Mouse (Mus musculus) retina, embryonic 14.5 days (tissue): Measurements from ENCODE around the gene Foxa1.

Experiments
- DNase-seq: peaks from one replicate; pipeline ENCODE4 v3.0.0-alpha.2; 2015; ENCODE audit warnings: low spot score

The Foxa1 gene

DNA sequence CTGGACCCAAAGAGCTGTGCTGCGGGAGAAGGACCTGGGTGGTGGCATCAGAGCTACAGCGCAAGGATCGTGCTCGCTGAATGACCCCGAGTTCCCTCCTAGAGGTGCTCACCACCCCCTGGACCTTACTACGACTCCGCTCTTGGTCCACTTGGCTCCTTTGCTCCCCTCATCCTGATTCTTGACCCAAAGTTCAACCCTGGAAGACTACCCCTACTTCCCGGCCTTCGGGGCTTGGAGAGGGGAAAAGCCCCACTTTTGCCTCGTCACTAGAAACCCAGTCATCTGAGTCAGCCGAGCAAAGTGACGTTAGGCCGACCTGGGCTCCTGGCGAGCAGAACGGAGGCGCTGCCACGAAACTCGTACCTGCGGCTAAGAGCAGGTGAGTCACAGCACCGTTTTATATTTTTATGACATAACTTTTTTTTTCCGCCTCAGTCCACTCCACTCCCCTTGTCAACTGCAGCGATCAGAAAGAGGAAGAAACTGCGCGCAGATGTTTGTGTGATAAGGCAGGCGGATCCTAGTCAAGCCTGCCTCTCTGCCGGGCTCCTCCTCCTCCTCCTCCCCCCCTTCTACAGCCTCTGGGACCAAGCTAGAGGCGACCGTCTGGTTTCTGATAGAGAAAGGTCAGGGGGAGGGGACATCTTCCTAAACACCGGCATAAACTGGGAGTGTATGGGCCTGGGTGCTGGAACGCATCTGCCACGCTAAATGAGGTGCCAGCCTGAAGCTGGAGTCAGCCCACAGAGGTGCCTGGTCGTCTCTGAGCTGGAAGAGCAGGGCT lies at the start of gene Foxa1:
Gene Foxa1 (minus strand): TSS at position 502 of the 787 bp plus-strand sequence.
- peak; percentile 40 for DNase-seq

DNA sequence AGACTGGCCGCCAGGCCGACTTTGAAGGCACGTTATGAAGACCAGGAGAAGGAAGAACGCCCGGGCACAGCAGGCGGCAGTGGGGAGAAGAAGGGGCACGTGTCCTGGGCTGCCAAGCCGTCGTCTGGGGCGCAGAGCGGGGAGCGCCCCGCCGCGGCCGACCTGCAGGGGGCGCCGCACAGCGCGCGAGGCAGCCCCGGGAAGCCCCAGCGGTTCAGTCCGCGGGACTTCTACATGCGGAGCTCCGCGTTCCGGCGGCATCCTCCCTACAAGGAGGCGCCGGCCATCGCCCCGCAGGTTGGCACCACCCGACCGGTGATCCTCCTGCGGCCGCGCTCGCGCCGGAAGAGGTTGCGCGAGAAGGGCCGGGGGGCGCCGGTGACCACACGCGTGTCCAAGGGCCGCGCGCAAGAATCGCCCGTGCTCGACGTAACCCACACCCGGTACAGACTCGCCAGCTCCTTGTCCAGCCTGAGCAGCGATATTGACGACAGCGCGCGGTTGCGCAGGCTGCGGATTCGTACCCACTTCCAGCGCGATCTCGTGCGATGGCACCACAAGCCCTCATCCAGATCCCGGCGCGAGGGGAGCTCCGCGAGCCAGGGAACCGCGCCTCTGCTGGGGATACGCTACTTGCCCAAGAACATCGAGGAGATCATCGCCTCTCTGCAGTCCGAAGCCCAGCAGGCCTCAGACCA lies 29.4 kb upstream of the Foxa1 start:
- DNase-seq, result peak; percentile 82

DNA sequence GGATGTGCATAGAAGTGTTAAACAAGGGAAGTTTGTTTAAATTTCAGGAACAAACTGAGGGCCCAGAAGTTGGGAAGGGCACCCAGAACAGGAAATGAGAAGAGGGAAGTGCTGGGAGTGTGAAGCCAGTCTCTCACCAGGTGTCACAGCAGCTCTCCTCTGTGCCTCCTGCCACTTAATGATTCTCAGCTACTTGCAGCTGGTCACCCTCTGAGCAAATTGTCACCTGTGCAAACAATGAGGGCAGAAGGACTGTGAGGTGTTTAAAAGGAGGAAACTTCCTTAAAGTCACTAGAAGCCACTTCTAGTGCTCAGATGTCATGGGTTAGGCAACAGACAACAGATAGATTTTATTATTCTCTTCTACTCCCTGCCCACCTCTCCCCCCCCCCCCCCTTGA lies 25.7 kb upstream of the Foxa1 start:
- no peak for DNase-seq

DNA sequence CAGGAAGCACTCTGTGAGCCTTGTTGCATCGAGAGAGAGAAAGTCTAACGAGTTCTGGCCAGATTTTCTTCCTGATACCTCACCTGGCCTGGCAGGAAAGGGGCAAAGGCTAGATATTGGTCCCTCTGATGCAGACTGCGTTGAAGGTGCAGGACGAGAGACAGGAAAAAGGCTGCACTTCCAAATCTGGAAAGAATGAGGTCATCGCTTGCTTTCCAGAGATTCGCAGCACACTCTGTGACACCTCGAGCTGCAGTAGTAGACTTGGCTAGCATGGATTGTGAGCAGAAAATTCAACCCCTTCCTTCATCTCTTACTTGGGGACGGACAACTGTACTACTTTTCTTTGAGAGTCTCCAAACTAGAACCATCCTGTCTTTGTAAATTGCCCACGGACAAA lies 25.1 kb upstream of the Foxa1 start:
- no peak for DNase-seq

DNA sequence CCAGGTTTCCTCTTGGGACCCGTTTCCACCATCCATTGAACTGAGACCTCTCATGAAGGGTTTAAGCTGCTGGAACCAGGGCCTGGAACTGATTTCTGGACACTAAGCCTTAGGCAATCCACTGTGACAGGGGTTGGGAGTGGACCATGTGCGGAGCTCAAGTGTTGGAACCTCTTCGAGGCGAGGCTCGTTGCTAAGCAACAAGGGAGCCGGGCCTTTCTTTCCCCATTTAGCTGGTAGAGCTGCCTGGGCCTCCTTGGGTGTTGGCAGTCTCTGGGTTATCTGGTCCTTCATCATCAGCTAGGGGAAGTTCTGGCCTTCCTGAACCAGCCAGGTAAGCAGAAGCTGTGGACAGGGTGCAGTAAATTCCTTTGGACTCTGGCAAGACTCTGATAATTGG lies 17.2 kb upstream of the Foxa1 start, which contains the start of gene Ttc6:
Gene Ttc6 (plus strand): TSS at position 205 of the 400 bp plus-strand sequence.
- no peak for DNase-seq

DNA sequence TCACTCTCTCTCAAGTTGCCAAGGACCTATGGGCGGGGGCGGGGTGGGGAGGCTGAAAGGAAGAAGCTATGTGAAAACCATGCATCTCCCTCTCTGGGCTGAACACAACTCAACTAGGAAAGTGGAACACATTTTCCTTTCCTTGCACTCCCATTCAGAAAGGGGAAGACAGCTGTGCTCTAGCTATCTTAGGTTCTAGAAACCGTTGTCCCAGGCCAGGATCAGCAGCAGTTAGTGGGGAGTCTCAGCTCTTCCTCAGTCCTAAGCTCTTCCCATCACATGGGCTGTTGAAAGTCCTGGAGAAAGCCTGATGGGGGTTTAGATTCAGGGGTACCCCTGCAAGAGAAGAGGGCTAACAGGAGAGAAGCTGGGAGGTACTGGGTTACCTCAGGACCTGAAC lies 7.4 kb upstream of the Foxa1 start:
- no peak for DNase-seq

DNA sequence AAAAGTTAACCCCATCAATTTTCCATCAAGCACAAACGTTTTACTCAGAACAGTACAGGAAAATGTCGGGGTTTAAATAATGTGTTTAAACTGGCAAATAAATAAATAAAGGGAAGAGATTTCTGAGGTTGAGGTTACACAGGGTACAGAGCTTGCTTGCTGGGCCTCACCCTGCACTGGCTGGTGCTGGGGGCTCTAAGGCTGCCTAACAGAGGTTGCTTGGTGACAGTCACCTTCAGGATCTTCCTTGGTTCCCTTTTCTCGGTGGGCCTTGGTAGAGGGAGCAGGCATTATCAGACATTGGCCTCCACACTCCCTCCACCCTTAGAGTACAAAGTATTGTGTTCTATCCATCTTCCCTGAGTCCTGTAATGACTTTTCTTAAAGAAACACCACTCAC lies 5.6 kb upstream of the Foxa1 start:
- no peak for DNase-seq

DNA sequence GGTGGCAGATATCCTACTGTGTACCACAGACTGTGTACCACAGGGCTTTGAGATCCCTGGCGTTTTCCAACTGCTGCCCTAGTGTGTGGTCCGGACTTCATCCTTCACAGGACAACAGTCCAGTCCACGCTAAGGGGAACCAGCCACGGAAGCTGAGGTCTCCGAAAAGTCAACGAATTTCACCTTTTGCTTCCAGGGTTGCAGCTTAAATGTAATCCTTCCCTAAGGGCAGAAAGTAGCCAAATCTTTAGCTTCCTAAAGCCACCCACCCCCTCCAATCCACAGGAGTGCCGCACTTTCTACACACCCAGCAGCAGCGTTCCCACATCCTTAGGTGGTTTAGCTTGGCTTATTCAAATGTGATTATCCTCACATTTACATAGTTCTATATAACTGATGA lies 4.2 kb upstream of the Foxa1 start:
- no peak for DNase-seq

DNA sequence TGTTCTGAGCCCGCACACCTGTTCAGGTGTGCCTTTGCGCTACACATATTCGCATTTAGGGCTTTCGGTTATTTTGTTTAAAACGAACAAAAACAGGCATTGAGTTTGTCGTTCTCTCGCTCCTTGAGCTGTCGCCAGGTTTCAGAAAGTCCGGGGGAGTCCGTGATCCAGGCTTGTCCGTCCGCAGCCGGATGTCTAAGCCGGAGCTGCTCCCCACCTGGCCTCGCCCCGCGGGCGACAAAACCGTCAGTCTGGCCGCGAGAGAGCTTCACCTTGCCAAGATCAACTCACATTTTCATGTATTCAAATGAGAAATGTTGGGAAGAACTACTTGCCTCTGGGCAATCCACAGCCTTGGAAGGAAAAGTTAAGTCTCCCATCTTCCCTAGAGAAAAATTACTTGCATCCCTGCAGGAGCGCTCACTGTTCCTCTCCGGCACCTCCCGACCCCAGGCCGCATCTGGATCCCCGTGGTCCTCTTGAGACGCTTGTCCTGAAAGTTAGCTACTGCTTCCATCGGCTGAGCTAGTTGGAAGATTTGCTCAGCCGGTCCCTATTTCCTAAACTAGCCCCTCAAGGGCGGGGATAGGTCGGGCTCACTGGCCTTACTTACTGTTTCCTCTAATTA lies 3.6 kb upstream of the Foxa1 start:
- DNase-seq, result no peak

DNA sequence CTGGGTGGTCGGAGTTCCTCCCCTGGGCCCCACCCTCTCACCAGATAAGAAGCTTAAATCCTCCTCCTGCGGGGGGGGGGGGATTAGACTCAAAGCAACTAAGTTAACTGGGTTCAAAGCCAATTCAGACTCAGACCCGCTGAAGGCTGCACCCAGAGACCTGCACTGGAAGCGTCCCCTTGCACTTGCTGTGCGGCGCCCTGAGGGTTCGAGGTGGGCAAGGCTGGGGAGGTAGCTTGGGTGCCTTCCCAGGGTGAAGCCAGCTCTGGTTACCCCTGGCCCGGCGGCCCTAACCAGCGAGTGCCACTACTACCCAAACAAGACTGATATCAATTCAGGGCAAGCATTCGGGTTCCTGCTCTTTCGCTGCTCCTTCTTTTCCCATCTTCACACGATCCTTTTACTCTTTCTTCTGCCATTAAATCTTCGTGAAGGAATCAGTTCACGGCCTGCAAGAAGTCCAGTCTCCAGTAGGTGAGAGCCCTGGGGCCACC lies 3.0 kb upstream of the Foxa1 start:
- no peak for DNase-seq

DNA sequence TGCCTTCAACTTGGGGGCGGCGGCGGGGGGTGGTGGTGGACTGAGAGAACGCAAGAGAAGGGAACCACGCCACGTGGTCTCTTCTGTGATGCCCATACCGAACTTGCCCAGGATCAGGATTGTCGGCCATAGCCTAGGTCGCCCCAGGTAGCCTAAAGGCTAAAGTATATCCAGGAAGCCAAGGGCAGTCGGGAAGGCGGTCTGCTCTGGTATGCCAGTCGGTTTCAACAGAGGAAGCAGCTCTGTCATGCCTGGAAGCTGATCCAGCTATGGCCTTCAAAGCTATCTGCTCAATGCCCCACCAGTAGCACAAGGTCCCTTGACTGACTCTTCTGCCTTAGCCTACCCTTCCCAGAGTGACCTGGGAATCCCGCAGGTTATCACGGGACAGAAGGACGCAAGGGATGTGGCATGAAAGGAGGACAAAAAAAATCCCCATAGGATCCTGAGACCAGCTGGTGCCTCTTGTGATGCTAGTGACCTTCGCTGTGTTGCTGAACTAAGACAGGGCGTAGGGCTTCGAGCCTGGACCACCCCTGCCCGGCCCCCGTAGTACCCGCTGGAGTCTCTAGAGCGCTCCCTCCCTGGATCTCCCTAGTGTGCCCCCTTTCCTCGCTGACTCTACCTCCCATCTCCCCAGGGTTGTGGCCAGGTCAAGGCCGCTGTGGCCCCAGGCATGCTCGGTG lies 2.4 kb upstream of the Foxa1 start:
- no peak for DNase-seq

DNA sequence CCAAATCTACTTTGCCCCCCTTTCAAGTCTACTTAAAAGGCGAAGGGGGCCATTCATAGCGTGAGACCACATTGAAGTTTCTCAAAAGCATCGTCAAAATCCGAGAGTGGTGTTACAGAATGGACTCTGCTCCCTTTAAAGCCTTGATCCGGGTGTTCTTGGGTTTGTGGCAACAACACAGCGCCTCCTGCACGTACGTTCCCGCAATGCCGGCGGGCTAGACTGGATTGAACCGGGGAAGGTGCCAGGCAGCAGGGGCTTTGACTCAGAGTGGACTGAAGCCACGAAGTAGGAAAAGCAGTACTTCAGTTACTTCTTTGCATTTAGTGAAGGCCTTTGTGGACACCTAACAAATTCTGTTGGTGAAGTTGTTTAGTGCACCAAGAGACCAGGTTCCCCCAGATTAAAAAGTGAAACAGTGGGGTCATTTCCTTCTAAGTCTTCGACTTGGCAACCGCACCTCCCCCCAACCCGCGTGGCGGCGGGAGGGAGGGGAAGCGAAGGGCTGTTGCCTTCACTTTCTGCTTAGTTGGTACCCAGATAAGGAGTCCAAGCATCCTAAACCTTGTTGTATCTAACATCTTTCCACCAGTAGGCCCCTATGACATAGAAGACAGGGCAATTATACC lies 1.8 kb upstream of the Foxa1 start:
- DNase-seq, result peak; percentile 64

DNA sequence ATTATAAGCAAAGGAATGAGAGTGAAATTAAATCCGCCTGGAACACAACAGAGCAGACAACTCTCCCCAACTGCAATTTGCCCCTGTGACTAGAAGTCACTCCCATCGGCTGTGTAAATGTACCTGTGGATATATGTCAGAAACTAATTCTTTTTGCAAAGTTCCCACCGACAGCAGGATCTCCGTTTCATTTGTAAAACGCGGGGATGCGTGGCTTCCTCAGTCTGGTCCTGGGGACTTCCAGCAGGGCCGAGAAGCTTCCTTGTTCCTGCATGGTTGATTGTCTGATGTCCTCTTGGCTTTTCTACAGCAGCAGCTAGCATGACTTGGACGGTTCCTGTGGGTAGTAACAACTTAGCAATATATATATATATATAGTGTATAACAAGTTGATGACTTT lies 1.2 kb upstream of the Foxa1 start:
- no peak for DNase-seq

DNA sequence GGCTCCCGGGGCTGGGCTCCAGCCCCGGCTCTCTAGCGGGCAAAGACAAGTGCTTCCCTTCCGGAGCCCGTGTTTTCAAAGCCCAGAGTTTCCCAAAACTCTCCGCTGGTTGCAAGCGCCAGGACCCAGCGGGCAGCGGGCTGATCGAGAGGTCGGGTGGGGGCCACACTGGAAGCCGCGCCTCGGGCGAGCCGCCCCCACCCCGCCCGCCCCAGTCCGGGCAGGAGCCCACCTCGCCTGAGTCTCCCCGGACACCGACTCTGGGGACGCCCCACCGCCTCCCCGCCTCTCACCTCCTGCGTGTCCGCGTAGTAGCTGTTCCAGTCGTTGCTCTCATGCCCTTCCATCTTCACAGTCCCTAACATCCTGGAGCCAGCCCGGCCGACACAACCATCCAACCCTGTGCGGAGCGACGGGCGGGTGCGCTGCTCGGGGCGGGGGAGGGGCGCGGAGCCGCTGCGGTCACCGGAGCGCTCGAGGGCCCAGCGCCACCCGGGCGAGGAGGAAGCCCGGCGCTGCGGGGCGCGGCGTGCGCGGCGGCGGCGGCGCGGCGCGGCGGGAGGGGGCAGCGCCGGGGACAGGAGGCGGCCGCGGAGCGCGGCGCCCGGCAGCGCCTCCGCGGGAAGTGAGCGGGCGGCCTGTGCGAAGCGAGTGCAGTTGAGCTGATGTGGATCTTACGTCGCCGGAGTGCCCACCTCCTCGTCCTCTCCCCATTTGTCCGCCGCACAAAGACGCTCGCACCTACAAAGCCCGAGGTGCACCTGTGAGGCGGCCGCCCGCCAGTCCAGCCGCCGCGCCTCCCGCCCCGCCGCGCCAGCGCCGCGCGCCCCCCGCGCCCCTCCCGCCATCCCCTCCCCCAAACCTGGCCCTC lies 1.1 kb downstream of the Foxa1 start:
- peak; percentile 58 for DNase-seq

DNA sequence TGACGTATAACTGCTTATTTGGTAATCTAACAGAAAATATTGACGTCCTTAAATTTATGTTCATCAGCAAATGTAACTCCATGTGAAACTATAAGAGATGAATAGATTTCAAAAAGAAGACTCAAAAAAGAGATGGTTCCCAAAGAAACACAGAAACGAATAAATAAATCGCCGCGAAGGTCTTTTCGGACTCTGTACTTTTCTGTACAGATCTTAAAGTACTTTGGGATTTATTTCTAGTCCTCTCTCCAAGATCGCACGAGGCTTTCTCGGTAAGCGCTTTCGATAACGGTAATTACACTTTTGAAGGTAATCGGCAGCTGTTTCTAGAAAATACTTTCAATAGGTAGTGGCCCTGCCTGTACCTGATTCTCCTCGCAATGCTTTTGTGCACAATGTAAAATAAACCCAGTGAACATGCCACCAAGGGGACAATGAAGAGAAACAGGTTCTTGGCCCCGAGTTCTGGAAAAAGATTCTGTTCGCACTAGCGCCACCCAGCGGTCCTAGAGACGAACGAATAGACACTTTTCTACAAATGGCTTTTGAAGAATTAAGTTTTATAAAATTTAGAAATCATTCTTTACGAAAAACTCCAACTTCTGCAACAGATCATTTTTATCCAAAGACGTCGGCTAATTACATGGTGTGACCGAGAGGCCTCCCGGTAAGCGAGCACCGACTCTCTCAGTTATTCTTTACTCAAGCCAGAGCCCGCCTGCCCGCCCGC lies 1.9 kb downstream of the Foxa1 start:
- DNase-seq, result peak; percentile 91

DNA sequence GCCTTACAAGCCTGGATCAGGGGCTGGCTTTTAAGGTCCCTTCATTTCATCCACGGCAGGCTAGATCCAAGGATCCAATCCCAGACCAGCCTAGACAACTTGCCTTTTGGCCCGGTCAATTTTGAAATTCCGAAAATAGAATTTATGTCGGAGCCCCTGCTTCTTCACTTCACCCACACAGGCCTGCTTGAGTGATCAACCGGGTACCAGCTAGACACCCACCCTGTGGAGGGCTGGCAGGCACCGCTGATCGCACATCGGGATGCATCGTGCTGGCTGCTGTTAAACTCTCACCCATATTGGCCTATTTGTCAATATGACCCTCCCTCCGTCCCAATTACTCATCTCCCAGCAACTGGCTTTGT lies 3.1 kb downstream of the Foxa1 start:
- DNase-seq, result peak; percentile 35

DNA sequence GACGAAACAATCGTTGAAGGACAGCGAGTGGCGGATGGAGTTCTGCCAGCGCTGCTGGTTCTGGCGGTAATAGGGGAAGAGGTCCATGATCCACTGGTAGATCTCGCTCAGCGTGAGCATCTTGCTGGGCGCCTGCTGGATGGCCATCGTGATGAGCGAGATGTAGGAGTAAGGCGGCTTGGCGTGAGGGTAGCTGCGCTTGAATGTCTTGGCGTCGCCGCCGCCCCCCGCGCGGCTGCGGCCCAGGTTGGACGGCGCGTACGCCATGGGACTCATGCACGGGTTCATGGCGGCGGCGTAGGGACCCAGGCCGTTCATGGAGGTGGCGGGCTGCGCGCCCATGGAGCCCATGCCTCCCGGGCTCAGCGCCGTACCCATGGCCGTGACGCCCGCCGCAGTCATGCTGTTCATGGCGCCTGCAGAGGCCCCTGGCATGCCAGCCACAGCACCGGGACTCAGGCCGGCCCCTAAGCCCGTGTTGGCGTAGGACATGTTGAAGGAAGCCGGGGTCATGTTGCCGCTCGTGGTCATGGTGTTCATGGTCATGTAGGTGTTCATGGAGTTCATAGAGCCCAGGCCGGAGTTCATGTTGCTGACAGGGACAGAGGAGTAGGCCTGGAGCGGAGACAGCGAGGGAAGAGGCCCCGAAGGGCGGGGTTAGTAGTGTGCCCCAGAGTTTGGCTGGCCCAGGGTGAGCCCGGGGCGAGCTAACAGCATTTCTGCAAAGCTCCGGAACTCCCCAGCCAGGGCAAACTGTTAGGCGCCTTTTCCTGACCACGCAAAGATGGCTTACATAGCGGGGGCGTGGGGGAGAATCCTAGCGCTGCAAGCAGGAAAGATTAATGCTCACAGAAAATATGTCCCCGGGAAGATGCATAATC lies 3.7 kb downstream of the Foxa1 start:
- DNase-seq, result peak; percentile 38

DNA sequence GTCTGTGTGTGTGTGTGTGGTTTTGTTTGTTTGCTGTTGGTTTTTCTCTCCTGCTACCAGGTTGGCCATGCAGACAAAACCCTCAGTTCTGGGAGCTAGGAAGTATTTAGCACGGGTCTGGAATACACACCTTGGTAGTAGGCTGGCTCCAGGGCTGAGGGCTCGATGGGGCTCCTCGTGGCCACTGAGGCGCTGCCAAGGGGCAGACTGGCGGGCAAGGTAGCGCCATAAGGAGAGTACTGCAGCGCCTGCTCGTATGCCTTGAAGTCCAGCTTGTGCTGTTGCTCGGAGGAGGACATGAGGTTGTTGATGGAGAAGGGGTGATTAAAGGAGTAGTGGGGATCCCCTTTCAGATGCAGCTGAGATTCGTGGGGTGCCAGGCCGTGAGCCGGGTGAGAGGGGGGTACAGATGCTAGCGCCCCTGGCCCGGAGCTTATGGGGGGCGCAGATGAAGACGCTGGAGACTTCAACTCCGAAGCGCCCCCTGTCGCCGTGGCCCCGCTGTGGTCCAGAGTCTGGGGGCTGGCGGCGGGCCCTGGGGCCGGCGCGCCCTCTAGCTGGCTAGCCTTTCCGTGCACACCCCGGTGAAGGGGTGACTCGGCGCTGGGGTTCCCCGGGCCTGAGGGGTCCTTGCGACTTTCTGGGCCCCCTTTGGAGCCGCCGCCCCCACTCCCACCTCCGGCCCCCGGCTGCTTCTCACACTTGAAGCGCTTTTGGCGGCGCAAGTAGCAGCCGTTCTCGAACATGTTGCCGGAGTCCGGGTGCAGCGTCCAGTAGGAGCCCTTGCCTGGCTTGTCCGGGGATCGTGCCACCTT lies 4.6 kb downstream of the Foxa1 start:
- DNase-seq, result peak; percentile 61
